Comparison of ENCODE assay signal across 8 mouse cellular contexts in genomic region chr2:115581241-115581988, GRCm38 (mm10). TPM values are rescaled to one million over a fixed set of nuclear protein-coding genes. Genes with fewer than 3 reads are reported as not detected.
A peak's percentile ranks its signal among the peaks of the same experiment; 100 is the strongest.
DNase-seq lines count a peak whose midpoint lies in the region; ATAC-seq lines count a peak whose summit lies in the region.

Gene BC052040, plus strand, starts transcription at chr2:115581716.

- peak within 1 kb of the TSS; percentile 55 for H3K27ac ChIP-seq in forebrain, embryonic 11.5 days (ENCODE audit: low read depth, low read length)
- H3K27ac ChIP-seq in heart, embryonic 16.5 days (ENCODE audit: low read length), result peak within 1 kb of the TSS; percentile 74
- H3K27ac ChIP-seq in liver, embryonic 15.5 days (replicated peaks), result peak within 1 kb of the TSS; percentile 88
- no peak within 1 kb of the TSS for H3K27ac ChIP-seq in neural tube, embryonic 12.5 days

- DNase-seq in CD8-positive naive resting alpha-beta T cell, adult 2 months (ENCODE audit: low read depth in 2 of 2, low spot score in 2 of 2), result peak; percentile 85 to 89
- peak; percentile 74 for DNase-seq in c-Kit-positive CD71-negative TER-119-negative erythroid progenitor cells, embryonic 14.5 days (ENCODE audit: low read depth)
- DNase-seq in forebrain, embryonic 11.5 days (ENCODE audit: low spot score), result peak; percentile 92
- DNase-seq in kidney, postnatal 36 days, result peak; percentile 91 to 93
- DNase-seq in telencephalon, adult 2 months (ENCODE audit: low read depth, low spot score), result peak; percentile 82

- WGBS in forebrain, embryonic 11.5 days, result under 1% methylated on average over 41 of the region's 41 CpGs
- under 1% methylated on average over 41 of the region's 41 CpGs for WGBS in heart, embryonic 16.5 days
- WGBS in liver, embryonic 15.5 days (ENCODE audit: insufficient replicate concordance), result under 1% methylated on average over 41 of the region's 41 CpGs
- WGBS in neural tube, embryonic 12.5 days, result under 1% methylated on average over 41 of the region's 41 CpGs

- ATAC-seq in forebrain, embryonic 11.5 days (replicated peaks; ENCODE audit: low FRiP score), result peak; percentile 96
- ATAC-seq in heart, embryonic 16.5 days (replicated peaks; ENCODE audit: extremely low read depth, insufficient read depth, low FRiP score), result peak; percentile 96
- peak; percentile 99 for ATAC-seq in liver, embryonic 15.5 days (ENCODE audit: insufficient read depth)
- peak; percentile 96 for ATAC-seq in neural tube, embryonic 12.5 days (ENCODE audit: low FRiP score, low read depth)

- no peaks in the 10 kb centered on the region for H3K27me3 ChIP-seq in forebrain, embryonic 11.5 days (ENCODE audit: control insufficient read depth, insufficient read depth, low read length)
- H3K27me3 ChIP-seq in heart, embryonic 16.5 days (ENCODE audit: control insufficient read depth, insufficient read depth, low read length), result no peaks in the 10 kb centered on the region
- no peaks in the 10 kb centered on the region for H3K27me3 ChIP-seq in liver, embryonic 15.5 days
- H3K27me3 ChIP-seq in neural tube, embryonic 12.5 days (replicated peaks), result no peaks in the 10 kb centered on the region

- no peaks in the 10 kb centered on the region for H3K9me3 ChIP-seq in forebrain, embryonic 11.5 days (ENCODE audit: control insufficient read depth, low read length)
- no peaks in the 10 kb centered on the region for H3K9me3 ChIP-seq in heart, embryonic 16.5 days (replicated peaks; ENCODE audit: control insufficient read depth, low read length)
- H3K9me3 ChIP-seq in liver, embryonic 15.5 days (replicated peaks), result no peaks in the 10 kb centered on the region
- no peaks in the 10 kb centered on the region for H3K9me3 ChIP-seq in neural tube, embryonic 12.5 days

- no peaks in the 10 kb centered on the region for H3K36me3 ChIP-seq in forebrain, embryonic 11.5 days (ENCODE audit: control insufficient read depth, insufficient read depth, low read length)
- H3K36me3 ChIP-seq in heart, embryonic 16.5 days (ENCODE audit: control insufficient read depth, insufficient read depth), result no peaks in the 10 kb centered on the region
- H3K36me3 ChIP-seq in liver, embryonic 15.5 days (replicated peaks), result no peaks in the 10 kb centered on the region
- H3K36me3 ChIP-seq in neural tube, embryonic 12.5 days, result no peaks in the 10 kb centered on the region

- H3K4me2 ChIP-seq in forebrain, embryonic 11.5 days (ENCODE audit: low read depth, low read length, severe bottlenecking), result peak within 1 kb of the TSS; percentile 55
- H3K4me2 ChIP-seq in heart, embryonic 16.5 days (ENCODE audit: low read depth, low read length), result peak within 1 kb of the TSS; percentile 89
- H3K4me2 ChIP-seq in liver, embryonic 15.5 days, result peak within 1 kb of the TSS; percentile 83
- H3K4me2 ChIP-seq in neural tube, embryonic 12.5 days (replicated peaks), result peak within 1 kb of the TSS; percentile 70

- H3K4me3 ChIP-seq in forebrain, embryonic 11.5 days (ENCODE audit: low read depth, low read length), result peak within 1 kb of the TSS; percentile 62
- peak within 1 kb of the TSS; percentile 93 for H3K4me3 ChIP-seq in heart, embryonic 16.5 days (ENCODE audit: low read length)
- peak within 1 kb of the TSS; percentile 83 for H3K4me3 ChIP-seq in liver, embryonic 15.5 days (replicated peaks)
- peak within 1 kb of the TSS; percentile 69 for H3K4me3 ChIP-seq in neural tube, embryonic 12.5 days

- peak within 1 kb of the TSS; percentile 69 for H3K9ac ChIP-seq in forebrain, embryonic 11.5 days (ENCODE audit: low read length)
- peak within 1 kb of the TSS; percentile 84 for H3K9ac ChIP-seq in heart, embryonic 16.5 days (ENCODE audit: low read length)
- peak within 1 kb of the TSS; percentile 78 for H3K9ac ChIP-seq in liver, embryonic 15.5 days
- peak within 1 kb of the TSS; percentile 54 for H3K9ac ChIP-seq in neural tube, embryonic 12.5 days

- H3K4me1 ChIP-seq in forebrain, embryonic 11.5 days (replicated peaks; ENCODE audit: control insufficient read depth, insufficient read depth, low read length), result peaks cover 1% of the 10 kb centered on the region; the same call in 1 of the 2 replicates
- H3K4me1 ChIP-seq in heart, embryonic 16.5 days (ENCODE audit: control insufficient read depth, insufficient read depth, low read length), result peaks cover 22% of the 10 kb centered on the region
- peaks cover 32% of the 10 kb centered on the region for H3K4me1 ChIP-seq in liver, embryonic 15.5 days (replicated peaks)
- peaks cover 16% of the 10 kb centered on the region; the same call in 1 of the 2 replicates for H3K4me1 ChIP-seq in neural tube, embryonic 12.5 days

RNA-seq across cellular contexts. Expression of gene BC052040, which starts in this region (rescaled TPM):
- 22.3 and 22.5 TPM in 2 replicates for polyA plus RNA-seq in forebrain, embryonic 11.5 days (2014; fragmentation: Nextera tagmentation; extraction: Ambion mirVana)
- polyA plus RNA-seq in heart, embryonic 16.5 days (2015; fragmentation: Nextera tagmentation; extraction: Ambion mirVana), result 10.3 and 12.9 TPM in 2 replicates
- 7.9 and 8.1 TPM in 2 replicates for polyA plus RNA-seq in liver, embryonic 15.5 days (2015; fragmentation: Nextera tagmentation; extraction: Ambion mirVana)
- polyA plus RNA-seq in neural tube, embryonic 12.5 days (2016; fragmentation: Nextera tagmentation; extraction: Ambion mirVana), result 13.3 and 15.9 TPM in 2 replicates
